Comparison of ENCODE assay signal across 7 mouse cellular contexts in the genomic region with DNA sequence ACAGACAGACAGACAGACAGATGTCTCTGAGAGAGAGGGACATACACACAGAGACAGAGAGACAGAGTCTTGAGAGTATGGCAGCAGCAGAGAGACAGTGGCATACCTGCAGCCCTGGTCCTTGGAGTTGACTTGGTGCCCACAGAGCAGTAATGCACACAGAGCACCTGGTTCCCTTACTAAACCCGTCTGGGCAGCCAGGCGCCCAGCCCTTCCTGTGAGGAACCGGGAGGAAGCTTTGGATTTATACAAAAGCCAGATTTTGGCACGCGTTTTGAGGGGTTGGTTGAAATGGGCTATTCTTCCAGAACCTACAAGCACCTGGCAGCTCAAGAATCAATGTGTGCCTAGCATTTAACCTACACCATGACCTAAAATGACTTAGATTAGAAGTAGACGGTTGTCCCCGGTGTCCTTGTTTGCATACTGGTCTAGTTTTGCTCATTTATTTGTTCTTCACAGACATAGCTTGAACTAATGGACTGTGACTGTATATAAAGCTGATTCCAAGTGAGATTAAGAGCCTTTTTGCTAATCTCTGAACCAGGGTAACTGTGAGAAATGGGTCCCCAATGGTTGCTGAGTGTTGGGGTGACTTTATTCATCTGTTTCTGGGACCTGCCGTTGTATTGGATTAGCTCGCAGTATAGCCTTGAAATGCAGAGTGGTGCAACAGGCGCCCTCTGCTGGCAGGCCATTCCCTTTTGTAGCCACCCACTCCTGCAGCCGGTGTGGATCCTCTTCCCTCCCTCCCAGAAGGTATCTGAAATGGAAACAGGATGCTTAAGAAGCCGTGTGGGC.
DNase-seq lines count a peak whose midpoint lies in the region; ATAC-seq lines count a peak whose summit lies in the region.

No protein-coding gene starts in this region.

- intact Hi-C loops in left cerebral cortex, postnatal 25 days (cut with DNase I), result loop anchor here (1.0 to 10.0 kb wide), 3 partner anchors 160 to 558 kb away; no protein-coding TSS in a partner anchor

- 34% methylated on average over 12 of the region's 12 CpGs for WGBS in intestine, embryonic 16.5 days
- 44% methylated on average over 12 of the region's 12 CpGs for WGBS in midbrain, embryonic 14.5 days

- peak; percentile 67 for DNase-seq in adrenal gland, adult 8-10 months
- peak; percentile 85 for DNase-seq in embryo, embryonic 10.5 days (ENCODE audit: low spot score)
- DNase-seq in gastrocnemius, postnatal 4 days (ENCODE audit: low spot score in 2 of 2), result peak; percentile 61 to 80
- peak; percentile 93 to 94 for DNase-seq in left cerebral cortex, postnatal 25 days (ENCODE audit: low spot score in 2 of 2)
- DNase-seq in midbrain, embryonic 14.5 days, result peak; percentile 91
- DNase-seq in spleen, adult 18-20 months, result peak; percentile 63 to 85

- H3K9ac ChIP-seq in intestine, embryonic 16.5 days (ENCODE audit: low read depth, low read length), result no peak overlapping the region
- no peak overlapping the region for H3K9ac ChIP-seq in midbrain, embryonic 14.5 days (replicated peaks; ENCODE audit: low read length)

- H3K27me3 ChIP-seq in intestine, embryonic 16.5 days (replicated peaks; ENCODE audit: control insufficient read depth, insufficient read depth, low read length), result no peaks in the 10 kb centered on the region
- H3K27me3 ChIP-seq in midbrain, embryonic 14.5 days (ENCODE audit: control insufficient read depth, insufficient read depth, low read length), result no peaks in the 10 kb centered on the region

- no peaks in the 10 kb centered on the region for H3K36me3 ChIP-seq in intestine, embryonic 16.5 days (ENCODE audit: control insufficient read depth, insufficient read depth, low read length)
- H3K36me3 ChIP-seq in midbrain, embryonic 14.5 days (ENCODE audit: control insufficient read depth, insufficient read depth, low read length), result no peaks in the 10 kb centered on the region

- H3K27ac ChIP-seq in intestine, embryonic 16.5 days (ENCODE audit: low read length), result 0 out of 2 replicates have a peak overlapping the region, but pooled peaks have one; percentile 40
- no peak overlapping the region for H3K27ac ChIP-seq in midbrain, embryonic 14.5 days (replicated peaks; ENCODE audit: low read depth, low read length)

- H3K4me2 ChIP-seq in intestine, embryonic 16.5 days (ENCODE audit: low read depth, low read length), result no peak overlapping the region
- no peak overlapping the region for H3K4me2 ChIP-seq in midbrain, embryonic 14.5 days (ENCODE audit: low read length)

- H3K4me3 ChIP-seq in intestine, embryonic 16.5 days (ENCODE audit: low read length), result no peak overlapping the region
- no peak overlapping the region for H3K4me3 ChIP-seq in midbrain, embryonic 14.5 days (replicated peaks; ENCODE audit: low read depth, low read length)

- H3K9me3 ChIP-seq in intestine, embryonic 16.5 days (ENCODE audit: control insufficient read depth, low read length), result no peaks in the 10 kb centered on the region
- no peaks in the 10 kb centered on the region for H3K9me3 ChIP-seq in midbrain, embryonic 14.5 days (ENCODE audit: control insufficient read depth, low read length)

- peak; percentile 31 for ATAC-seq in intestine, embryonic 16.5 days
- peak; percentile 20; the same call in 1 of the 2 replicates for ATAC-seq in midbrain, embryonic 14.5 days (ENCODE audit: low FRiP score, low TSS enrichment)

- peaks cover 41% of the 10 kb centered on the region for H3K4me1 ChIP-seq in intestine, embryonic 16.5 days (ENCODE audit: control insufficient read depth, insufficient read depth, low read length)
- H3K4me1 ChIP-seq in midbrain, embryonic 14.5 days (ENCODE audit: control insufficient read depth, insufficient read depth, low read length), result 0 out of 2 replicates have a peak, but pooled peaks cover 6% of the 10 kb centered on the region
